Mouse (Mus musculus) liver, postnatal 0 days (tissue): Measurements from ENCODE around the gene Snx25. TPM values are rescaled to one million over a fixed set of nuclear protein-coding genes. Genes with fewer than 3 reads are reported as not detected.

Source experiments
- ATAC-seq: fragments of 200-750 bp; cut with Nextera tagmentation; 2 replicates; pipeline ENCODE4 v1.8.0; 2017; ENCODE audit warnings: mild to moderate bottlenecking, moderate library complexity
- DNase-seq: peaks from one replicate; pipeline ENCODE4 v3.0.0-alpha.2; 2016
- H3K27ac ChIP-seq: fragments of 300-500 bp; sonication (generic); 2 replicates; pipeline ENCODE4 v1.5.1; 2014; ENCODE audit warnings: antibody characterized with exemption, moderate library complexity, mild to moderate bottlenecking, low read depth
- H3K27me3 ChIP-seq: fragments of 300-500 bp; sonication (generic); 2 replicates; pipeline ENCODE4 v1.6.1; 2014; ENCODE audit warnings: low read length, control low read depth, mixed read lengths; ENCODE audit not compliant: insufficient read depth
- H3K36me3 ChIP-seq: fragments of 300-500 bp; sonication (generic); replicated peaks from 2 replicates; pipeline ENCODE4 v1.6.1; 2014; ENCODE audit warnings: mild to moderate bottlenecking, control low read depth, low read length, moderate library complexity, mixed read lengths; ENCODE audit not compliant: insufficient read depth
- H3K4me1 ChIP-seq: fragments of 300-500 bp; sonication (generic); 2 replicates; pipeline ENCODE4 v1.6.1; 2014; ENCODE audit warnings: antibody characterized with exemption, mild to moderate bottlenecking, control low read depth; ENCODE audit not compliant: insufficient read depth
- H3K4me2 ChIP-seq: fragments of 300-500 bp; sonication (generic); 2 replicates; pipeline ENCODE4 v1.6.1; 2014; ENCODE audit warnings: low read depth, mild to moderate bottlenecking, low read length, moderate library complexity, mixed read lengths
- H3K4me3 ChIP-seq: fragments of 300-500 bp; sonication (generic); 2 replicates; pipeline ENCODE4 v1.5.1; 2014; ENCODE audit warnings: low read depth, low read length
- H3K9ac ChIP-seq: fragments of 300-500 bp; sonication (generic); replicated peaks from 2 replicates; pipeline ENCODE4 v1.6.1; 2014; ENCODE audit warnings: mild to moderate bottlenecking, moderate library complexity
- H3K9me3 ChIP-seq: fragments of 300-500 bp; sonication (generic); 2 replicates; pipeline ENCODE4 v1.6.1; 2016; ENCODE audit warnings: mild to moderate bottlenecking, control low read depth, low read length, mixed read lengths
- CTCF ChIP-seq: sonication (generic); IDR thresholded peaks from 2 replicates; pipeline ENCODE4 v1.5.1; 2016; ENCODE audit warnings: antibody characterized with exemption, low read depth
- EP300 ChIP-seq: IDR thresholded peaks from 2 replicates; pipeline ENCODE4 v1.6.1; 2016; ENCODE audit warnings: antibody characterized with exemption, low read depth, mild to moderate bottlenecking
- WGBS: fragments of 180-500 bp; shearing (Covaris S2); extraction: QIAGEN DNeasy Blood & Tissue Kit; methylation state at CpG from one replicate; pipeline ENCODE4 v1.1.7; 2014; ENCODE audit not compliant: insufficient replicate concordance; 5-methylcytosine and 5-hydroxymethylcytosine counted together
- polyA plus RNA-seq: library from polyadenylated mRNA; unstranded; fragments of >200 nt; fragmentation: Nextera tagmentation; extraction: Ambion mirVana; gene quantifications from 2 replicates; pipeline ENCODE4 v1.2.1, GENCODE M21; 2015

Snx25 gene
- polyA plus RNA-seq, 1 experiment from 2014 or later: 3.7 TPM

GRCm38 (mm10) chr8:45995576-45995975 is 156.4 kb downstream of the Snx25 start:
- Histone ChIP-seq H3K9ac (no peak overlapping the region), H3K36me3 (peaks cover 34% of the 10 kb centered on the region), H3K4me2 (no peak overlapping the region), H3K4me1 (peaks cover 10% of the 10 kb centered on the region), H3K9me3 (no peaks in the 10 kb centered on the region), H3K27me3 (no peaks in the 10 kb centered on the region), H3K4me3 (no peak overlapping the region), H3K27ac (no peak overlapping the region)
- TF ChIP-seq CTCF (no peak), EP300 (no peak)
- ATAC-seq: no peak
- WGBS: 75% methylated on average over 3 of the region's 3 CpGs
- DNase-seq: no peak

- Histone ChIP-seq H3K9ac (no peak overlapping the region), H3K4me3 (no peak overlapping the region), H3K27ac (no peak overlapping the region), H3K9me3 (no peaks in the 10 kb centered on the region), H3K4me1 (peaks cover 2% of the 10 kb centered on the region; the same call in 1 of the 2 replicates), H3K36me3 (peaks cover 39% of the 10 kb centered on the region), H3K4me2 (no peak overlapping the region), H3K27me3 (no peaks in the 10 kb centered on the region)
- DNase-seq: no peak
- no peak for TF ChIP-seq EP300
- TF ChIP-seq CTCF: peak; percentile 43; the same call in 1 of the 2 replicates
- 90% methylated on average over 2 of the region's 2 CpGs for WGBS
- no peak for ATAC-seq
Measured at GRCm38 (mm10) chr8:45994111-45994510, 157.8 kb downstream of the Snx25 start.

- H3K4me3 ChIP-seq: no peak overlapping the region
- peaks cover 38% of the 10 kb centered on the region for H3K36me3 ChIP-seq
- ATAC-seq (no peak), DNase-seq (no peak)
- no peak overlapping the region for H3K4me2 ChIP-seq
- H3K27ac ChIP-seq: no peak overlapping the region
- 66% methylated on average over 4 of the region's 4 CpGs for WGBS
- TF ChIP-seq CTCF (no peak), EP300 (no peak)
- H3K27me3 ChIP-seq: no peaks in the 10 kb centered on the region
- H3K9me3 ChIP-seq: no peaks in the 10 kb centered on the region
- no peak overlapping the region for H3K9ac ChIP-seq
- no peaks in the 10 kb centered on the region for H3K4me1 ChIP-seq
Measured at GRCm38 (mm10) chr8:45990631-45991310, 161.2 kb downstream of the Snx25 start.

GRCm38 (mm10) chr8:45988189-45988588 is 163.8 kb downstream of the Snx25 start:
- no peak for DNase-seq
- peak; percentile 43; the same call in 1 of the 2 replicates for ATAC-seq

GRCm38 (mm10) chr8:45986665-45987064 is 165.3 kb downstream of the Snx25 start:
- no peak for TF ChIP-seq EP300
- TF ChIP-seq CTCF: no peak
- Histone ChIP-seq H3K27me3 (no peaks in the 10 kb centered on the region), H3K4me2 (no peak overlapping the region), H3K36me3 (peaks cover 50% of the 10 kb centered on the region), H3K9me3 (no peaks in the 10 kb centered on the region), H3K9ac (no peak overlapping the region), H3K27ac (no peak overlapping the region), H3K4me3 (no peak overlapping the region), H3K4me1 (no peaks in the 10 kb centered on the region)
- ATAC-seq (no peak), DNase-seq (no peak)
- 74% methylated on average over 3 of the region's 3 CpGs for WGBS

More at GRCm38 (mm10) chr8:45988189-45988588, 163.8 kb downstream of the Snx25 start:
- Histone ChIP-seq H3K36me3 (peaks cover 39% of the 10 kb centered on the region), H3K4me1 (no peaks in the 10 kb centered on the region), H3K27me3 (no peaks in the 10 kb centered on the region), H3K4me2 (no peak overlapping the region), H3K9me3 (no peaks in the 10 kb centered on the region), H3K27ac (no peak overlapping the region), H3K4me3 (no peak overlapping the region), H3K9ac (no peak overlapping the region)
- TF ChIP-seq CTCF: no peak
- TF ChIP-seq EP300: no peak
- 44% methylated on average over 2 of the region's 2 CpGs for WGBS

Other genes starting within 250 kb of the Snx25 start
- gene Ccdc110, start 217.5 kb downstream of the Snx25 start, polyA plus RNA-seq: not detected in 2 replicates
- gene 1700029J07Rik, start 176.9 kb downstream of the Snx25 start, polyA plus RNA-seq: 0.50 and 0.62 TPM in 2 replicates
- gene Ufsp2, start 176.6 kb downstream of the Snx25 start, polyA plus RNA-seq: 49.5 and 50.2 TPM in 2 replicates
- not detected in 2 replicates for gene Lrp2bp, start 152.9 kb downstream of the Snx25 start, polyA plus RNA-seq
- 3.0 and 9.1 TPM in 2 replicates for gene Ankrd37, start 146.5 kb downstream of the Snx25 start, polyA plus RNA-seq
- gene Cfap97, start 388 bp downstream of the Snx25 start, polyA plus RNA-seq: 8.4 and 9.2 TPM in 2 replicates
- gene Slc25a4, start 59.1 kb upstream of the Snx25 start, polyA plus RNA-seq: 448 and 459 TPM in 2 replicates
- gene Helt, start 142.5 kb upstream of the Snx25 start, polyA plus RNA-seq: not detected in 2 replicates